Mouse (Mus musculus) inflammation-experienced regulatory T-cells, adult 16 weeks (primary cell): ENCODE measurements around the gene Taok2. TPM values are rescaled to one million over a fixed set of nuclear protein-coding genes. Genes with fewer than 3 reads are reported as not detected.

Source experiments
- polyA plus RNA-seq: library from polyadenylated mRNA; unstranded; fragments of 100-300 nt; shearing (Covaris generic); gene quantifications from one replicate; pipeline ENCODE4 v1.2.1, GENCODE M21; 2017

Gene Taok2
- 71.5 TPM for polyA plus RNA-seq

DNA sequence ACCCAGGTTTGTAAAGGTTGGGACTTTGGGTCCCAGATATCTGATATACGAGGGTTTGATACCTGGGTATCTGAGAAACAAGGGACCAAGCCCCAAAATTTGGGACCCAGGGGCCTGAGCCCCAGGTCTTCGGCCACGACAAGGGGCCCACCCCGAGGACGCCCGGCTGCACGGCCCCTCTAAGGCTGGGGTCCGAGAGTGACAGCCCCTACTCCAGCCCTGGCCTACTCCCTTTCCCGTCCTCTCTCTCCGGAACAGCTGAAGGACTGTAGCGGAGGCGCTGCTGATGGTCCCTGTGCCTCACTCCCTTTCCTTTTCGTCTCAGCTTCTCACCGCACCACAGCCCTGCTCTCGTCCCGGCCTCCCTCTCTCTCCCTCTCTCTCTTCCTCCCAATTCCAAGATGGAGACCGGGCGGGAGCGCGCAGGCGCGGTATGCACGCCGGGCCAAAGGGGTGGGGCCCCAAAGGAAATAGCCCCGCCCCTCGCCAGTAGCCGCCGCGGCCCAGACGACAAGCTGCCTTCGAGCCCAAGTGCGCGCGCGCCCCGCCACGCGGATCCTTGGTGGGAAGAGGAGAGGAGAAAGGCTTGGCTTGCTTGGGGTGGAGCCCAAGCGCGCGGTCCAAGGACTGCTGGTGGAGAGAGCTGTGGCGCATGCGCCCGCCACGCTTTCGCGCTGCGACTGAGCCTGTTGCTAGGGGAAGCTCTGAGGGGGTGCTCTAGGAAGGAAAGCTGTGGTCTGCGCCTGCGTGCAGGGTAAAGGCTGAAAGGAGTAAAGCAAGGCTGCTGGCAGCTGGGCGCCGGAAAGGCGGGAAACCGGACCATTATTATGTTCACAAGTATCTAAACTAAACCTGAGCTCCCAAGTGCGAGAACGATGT lies at the start of gene Taok2:
TSS of gene Taok2 (minus strand) at position 418 of the 879 bp plus-strand sequence.

GRCm38 (mm10) chr7:126928384-126929037 lies 44.0 kb upstream of the Taok2 start, which contains the start of gene Kctd13:
Gene Kctd13 (plus strand): TSS chr7:126928879.

GRCm38 (mm10) chr7:126922624-126923060 lies 38.1 kb upstream of the Taok2 start, which contains the start of gene Tmem219:
Gene Tmem219 (minus strand): TSS chr7:126922917.

DNA sequence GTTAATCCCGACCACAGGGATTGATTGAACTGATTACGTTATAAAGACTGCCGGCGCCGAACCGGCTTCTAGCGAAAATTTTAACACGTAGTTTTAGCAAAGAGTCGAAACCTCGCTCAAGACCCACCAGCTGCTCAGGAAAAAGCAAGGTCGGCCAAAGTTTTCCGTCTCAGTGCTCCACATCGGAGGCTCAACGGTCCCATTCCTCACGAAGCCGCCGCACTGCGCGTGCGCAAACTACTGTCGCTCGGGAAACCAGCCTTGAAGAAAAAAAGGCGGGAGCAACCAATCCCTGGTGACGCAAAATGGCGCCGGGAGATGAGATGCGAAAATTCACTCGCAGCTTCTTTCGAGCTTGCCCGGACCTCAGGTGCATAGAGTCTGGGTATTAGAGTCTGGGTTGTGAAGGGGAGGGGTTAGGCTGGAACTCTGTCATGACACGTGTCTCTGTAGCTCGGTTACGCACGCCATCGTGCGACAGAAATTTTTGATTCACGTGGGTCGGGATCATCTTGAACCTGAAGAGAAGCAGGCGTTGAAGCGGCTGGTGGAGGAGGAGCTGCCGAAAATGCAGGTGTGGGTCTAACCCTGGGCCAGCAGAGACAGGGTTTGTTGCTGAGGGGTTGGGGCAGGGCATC lies 22.2 kb downstream of the Taok2 start, which contains the start of gene Ino80e:
TSS of gene Ino80e (minus strand) at position 231 of the 638 bp plus-strand sequence.

DNA sequence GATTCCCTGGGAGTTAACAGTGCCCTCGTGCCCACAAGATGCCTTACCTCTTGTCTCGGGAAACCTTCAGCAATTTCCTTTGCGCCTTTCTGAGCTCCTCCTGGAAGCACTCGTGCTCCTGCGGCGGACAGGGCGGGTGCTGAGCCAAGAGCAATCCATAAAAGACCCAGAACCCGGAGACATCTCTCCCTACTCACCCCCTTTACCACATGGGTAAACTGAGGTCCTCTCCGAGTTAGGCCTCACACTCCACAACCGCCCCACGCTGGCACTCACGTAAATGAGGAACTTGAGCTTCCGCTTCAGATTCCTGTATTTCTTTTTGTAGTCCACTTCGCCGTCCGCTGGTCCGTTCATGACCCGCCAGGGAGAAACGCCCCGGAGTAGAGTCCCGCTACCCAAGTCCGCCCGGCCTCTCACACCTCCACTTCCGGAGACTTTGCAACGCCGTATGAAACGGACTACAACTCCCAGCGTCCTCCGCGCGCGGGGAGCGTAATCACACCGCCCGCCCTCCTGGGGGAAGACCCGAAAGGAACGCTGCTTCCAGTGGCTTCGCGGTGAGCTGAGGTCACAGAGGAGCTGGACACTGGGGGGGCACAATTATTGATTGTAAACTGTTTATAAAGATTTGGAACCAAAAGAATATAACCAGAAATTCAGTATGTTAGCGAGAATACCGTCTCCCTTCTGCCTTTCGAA lies 22.9 kb downstream of the Taok2 start, which contains the start of gene Hirip3:
TSS of gene Hirip3 (plus strand) at position 544 of the 702 bp plus-strand sequence.

GRCm38 (mm10) chr7:126847116-126847420 lies 37.4 kb downstream of the Taok2 start, which contains the start of gene Doc2a:
Gene Doc2a (plus strand): TSS chr7:126847416.

GRCm38 (mm10) chr7:126831539-126831938 lies 53.0 kb downstream of the Taok2 start, which contains the start of gene 4930451I11Rik:
Gene 4930451I11Rik (minus strand): TSS chr7:126831639.

Other genes with a start within 250 kb of the Taok2 start
- 107 TPM for gene Sgf29, start 235.4 kb downstream of the Taok2 start, polyA plus RNA-seq
- gene Sult1a1, start 208.3 kb downstream of the Taok2 start, polyA plus RNA-seq: 1.3 TPM
- gene Bola2, start 189.3 kb downstream of the Taok2 start, polyA plus RNA-seq: 125 TPM
- gene Slx1b, start 188.9 kb downstream of the Taok2 start, polyA plus RNA-seq: 10.3 TPM
- gene Coro1a, start 176.9 kb downstream of the Taok2 start, polyA plus RNA-seq: 3,429 TPM
- gene Mapk3, start 125.1 kb downstream of the Taok2 start, polyA plus RNA-seq: 33.0 TPM
- 1.9 TPM for gene Gdpd3, start 118.4 kb downstream of the Taok2 start, polyA plus RNA-seq
- gene Ypel3, start 107.7 kb downstream of the Taok2 start, polyA plus RNA-seq: 379 TPM
- gene Tbx6, start 103.2 kb downstream of the Taok2 start, polyA plus RNA-seq: 4.7 TPM
- 458 TPM for gene Ppp4c, start 92.2 kb downstream of the Taok2 start, polyA plus RNA-seq
- not detected for gene Fam57b, start 87.0 kb downstream of the Taok2 start, polyA plus RNA-seq
- not detected for gene 4930451I11Rik, start 53.1 kb downstream of the Taok2 start, polyA plus RNA-seq
- gene Doc2a, start 37.3 kb downstream of the Taok2 start, polyA plus RNA-seq: not detected
- gene Hirip3, start 22.7 kb downstream of the Taok2 start, polyA plus RNA-seq: 18.3 TPM
- gene Ino80e, start 22.3 kb downstream of the Taok2 start, polyA plus RNA-seq: 103 TPM
- gene Tmem219, start 38.2 kb upstream of the Taok2 start, polyA plus RNA-seq: 50.5 TPM
- gene Kctd13, start 44.2 kb upstream of the Taok2 start, polyA plus RNA-seq: 12.3 TPM
- gene Asphd1, start 64.9 kb upstream of the Taok2 start, polyA plus RNA-seq: not detected
- gene Sez6l2, start 65.9 kb upstream of the Taok2 start, polyA plus RNA-seq: 0.65 TPM
- gene Cdipt, start 91.2 kb upstream of the Taok2 start, polyA plus RNA-seq: 358 TPM
- gene Cdiptos, start 91.4 kb upstream of the Taok2 start, polyA plus RNA-seq: 3.1 TPM
- gene Mvp, start 129.9 kb upstream of the Taok2 start, polyA plus RNA-seq: 61.2 TPM
- 1.2 TPM for gene Pagr1b, start 131.8 kb upstream of the Taok2 start, polyA plus RNA-seq
- 166 TPM for gene Pagr1a, start 132.6 kb upstream of the Taok2 start, polyA plus RNA-seq
- 47.3 TPM for gene Gm42742, start 136.4 kb upstream of the Taok2 start, polyA plus RNA-seq
- 27.4 TPM for gene Prrt2, start 136.5 kb upstream of the Taok2 start, polyA plus RNA-seq
- 27.5 TPM for gene Maz, start 142.3 kb upstream of the Taok2 start, polyA plus RNA-seq
- gene Kif22, start 157.8 kb upstream of the Taok2 start, polyA plus RNA-seq: 16.5 TPM
- not detected for gene Zg16, start 202.6 kb upstream of the Taok2 start, polyA plus RNA-seq
- gene AI467606, start 206.7 kb upstream of the Taok2 start, polyA plus RNA-seq: 449 TPM
- 19.6 TPM for gene Qprt, start 237.5 kb upstream of the Taok2 start, polyA plus RNA-seq